Mouse (Mus musculus): Measurements from ENCODE around the gene Rps3a1.

DNA sequence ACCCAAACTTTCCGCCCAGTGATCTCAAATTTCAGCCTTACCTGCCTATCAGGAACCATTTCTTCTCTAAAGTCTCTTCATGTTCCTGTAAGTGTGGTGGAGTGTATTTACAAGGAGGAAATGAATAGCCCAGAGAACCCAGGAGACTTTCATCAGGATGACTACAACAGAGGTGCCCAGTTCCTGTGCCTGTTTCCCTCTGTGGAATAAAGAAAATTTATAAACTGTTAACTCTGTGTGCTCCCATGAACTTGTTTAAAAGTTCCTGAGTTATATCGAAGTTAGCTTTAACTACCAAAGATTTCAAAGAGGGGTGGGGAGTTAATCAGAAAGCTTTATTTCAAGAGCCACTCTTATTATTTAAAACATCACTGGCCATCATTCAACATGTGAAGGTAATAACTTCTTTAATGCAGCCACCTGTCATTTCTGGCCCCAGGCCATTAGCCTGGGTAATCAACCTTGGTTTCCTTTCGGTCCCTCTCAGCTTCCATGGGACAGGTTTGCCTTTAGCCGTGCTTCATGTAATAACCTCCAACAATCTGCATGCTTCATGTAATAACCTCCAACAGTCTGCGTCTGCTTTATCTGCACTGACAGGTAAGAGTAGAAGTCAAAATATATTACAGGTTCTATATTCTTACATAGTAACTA is 45.4 kb upstream of the Rps3a1 start:
- no peak for TF ChIP-seq USF1 (IDR thresholded peaks at IDR 0.05; ENCODE audit: low read depth)
- no peak for TF ChIP-seq CTCF (IDR thresholded peaks at IDR 0.05; ENCODE audit: control insufficient read depth, insufficient read depth, insufficient read length)
